Mouse (Mus musculus): ENCODE data around the gene Gabpb2. TPM values are rescaled to one million over a fixed set of nuclear protein-coding genes. Genes with fewer than 3 reads are reported as not detected.
"Not testable (repeated sequence)": the region's sequence is repeated elsewhere in the genome, so short reads cannot be mapped to it uniquely, and the experiment has no call there.

Gene Gabpb2
- total RNA-seq, 2 experiments from 2014 or later, result 10.9 to 11.7 TPM

DNA sequence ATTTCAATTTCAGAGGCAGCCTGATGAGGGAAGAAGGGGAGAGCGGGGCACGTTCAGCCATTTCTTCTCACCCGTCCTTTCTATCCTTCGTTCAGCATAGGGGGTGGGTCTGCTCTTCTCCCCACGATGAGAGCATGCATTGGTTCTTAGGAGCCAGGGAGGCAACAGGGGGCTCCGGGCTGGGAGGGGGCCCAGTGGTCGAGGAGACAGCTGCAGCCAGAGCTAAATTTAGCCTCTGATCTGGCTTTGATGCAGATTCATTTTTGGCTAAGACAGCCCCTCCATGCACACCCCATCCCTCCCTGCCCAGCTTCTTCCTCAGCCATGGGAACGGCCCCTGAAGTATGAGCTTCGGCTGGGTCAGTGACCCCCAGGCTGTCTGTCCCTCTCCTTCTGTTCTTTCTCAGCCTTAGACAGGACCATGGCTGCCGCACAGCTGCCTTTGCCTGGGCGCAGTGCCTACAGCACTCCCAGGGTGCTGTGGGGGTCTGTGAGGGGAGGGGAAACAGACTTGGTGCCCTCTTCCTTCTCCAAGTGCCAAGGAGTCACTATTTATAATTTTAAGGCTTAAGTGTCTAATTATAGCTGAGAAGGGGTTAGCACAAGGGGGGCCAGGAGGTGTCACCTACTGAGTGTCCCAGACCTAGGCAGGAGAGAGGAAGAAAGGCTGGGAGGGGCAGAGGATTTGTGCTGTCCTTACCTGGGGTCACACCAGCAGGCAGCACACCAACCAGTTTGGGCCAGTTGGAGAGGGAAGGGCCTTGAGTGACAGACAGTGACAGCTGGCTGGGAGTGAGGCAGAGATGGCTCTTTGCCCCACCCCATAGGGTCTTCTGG lies 54.1 kb downstream of the Gabpb2 start:
- DNase-seq, result no peak
- intact Hi-C loops (cut with DNase I), result no loop called here

DNA sequence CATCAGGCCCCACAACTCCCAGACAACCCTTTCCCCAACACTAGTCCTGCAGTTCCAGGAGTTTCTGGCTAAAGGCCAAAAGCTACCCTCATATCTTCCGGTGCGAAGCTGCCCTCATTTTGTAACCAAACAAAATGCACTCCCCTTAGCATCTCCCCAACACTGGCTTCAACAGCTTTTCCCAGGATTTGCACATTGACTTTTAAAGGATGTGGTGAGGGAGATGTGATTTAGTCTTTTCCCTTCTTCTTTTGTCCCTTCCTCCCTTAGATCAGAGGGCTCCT lies 55.4 kb downstream of the Gabpb2 start:
- no peak for DNase-seq
- intact Hi-C loops (cut with DNase I), result no loop called here

DNA sequence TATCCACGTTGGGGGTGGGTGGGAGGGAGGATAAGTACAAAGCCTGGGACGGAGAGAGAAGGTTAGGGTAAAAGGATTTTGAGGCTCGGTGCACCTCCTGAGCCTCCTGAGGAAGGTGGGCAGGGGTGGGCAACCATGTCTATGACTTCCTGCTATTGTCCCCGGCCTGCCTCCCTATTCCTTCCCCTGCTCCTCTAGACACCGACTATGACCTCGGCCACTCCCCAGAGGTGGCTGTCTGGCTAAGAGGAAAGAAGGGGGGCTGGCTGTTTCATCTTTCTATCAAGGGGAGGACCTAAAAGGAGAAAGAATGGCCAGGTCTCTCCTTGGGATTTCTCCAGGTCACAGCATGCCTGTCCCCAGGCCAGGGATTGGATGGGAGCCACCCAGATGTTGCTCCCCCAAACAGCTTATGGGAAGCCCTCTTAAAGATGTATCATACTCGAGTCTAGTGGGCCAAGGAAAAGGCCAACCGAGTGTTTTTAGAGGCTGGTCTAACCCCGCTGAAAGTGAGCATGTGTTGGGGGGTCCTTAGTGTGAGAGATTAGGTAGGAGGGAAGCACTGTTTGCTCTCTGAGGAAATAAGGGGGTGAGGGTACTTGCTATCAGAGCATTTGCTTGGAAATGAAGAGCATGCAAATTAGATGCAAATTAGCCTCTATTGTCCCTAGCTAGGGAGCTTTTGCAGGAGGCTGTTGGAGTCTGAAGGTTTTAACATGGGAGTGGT lies 55.9 kb downstream of the Gabpb2 start:
- DNase-seq, result no peak
- intact Hi-C loops (cut with DNase I), result no loop called here

GRCm38 (mm10) chr3:95161041-95161551 lies 56.6 kb downstream of the Gabpb2 start:
- intact Hi-C loops (cut with DNase I), result no loop called here
- no peak for DNase-seq

DNA sequence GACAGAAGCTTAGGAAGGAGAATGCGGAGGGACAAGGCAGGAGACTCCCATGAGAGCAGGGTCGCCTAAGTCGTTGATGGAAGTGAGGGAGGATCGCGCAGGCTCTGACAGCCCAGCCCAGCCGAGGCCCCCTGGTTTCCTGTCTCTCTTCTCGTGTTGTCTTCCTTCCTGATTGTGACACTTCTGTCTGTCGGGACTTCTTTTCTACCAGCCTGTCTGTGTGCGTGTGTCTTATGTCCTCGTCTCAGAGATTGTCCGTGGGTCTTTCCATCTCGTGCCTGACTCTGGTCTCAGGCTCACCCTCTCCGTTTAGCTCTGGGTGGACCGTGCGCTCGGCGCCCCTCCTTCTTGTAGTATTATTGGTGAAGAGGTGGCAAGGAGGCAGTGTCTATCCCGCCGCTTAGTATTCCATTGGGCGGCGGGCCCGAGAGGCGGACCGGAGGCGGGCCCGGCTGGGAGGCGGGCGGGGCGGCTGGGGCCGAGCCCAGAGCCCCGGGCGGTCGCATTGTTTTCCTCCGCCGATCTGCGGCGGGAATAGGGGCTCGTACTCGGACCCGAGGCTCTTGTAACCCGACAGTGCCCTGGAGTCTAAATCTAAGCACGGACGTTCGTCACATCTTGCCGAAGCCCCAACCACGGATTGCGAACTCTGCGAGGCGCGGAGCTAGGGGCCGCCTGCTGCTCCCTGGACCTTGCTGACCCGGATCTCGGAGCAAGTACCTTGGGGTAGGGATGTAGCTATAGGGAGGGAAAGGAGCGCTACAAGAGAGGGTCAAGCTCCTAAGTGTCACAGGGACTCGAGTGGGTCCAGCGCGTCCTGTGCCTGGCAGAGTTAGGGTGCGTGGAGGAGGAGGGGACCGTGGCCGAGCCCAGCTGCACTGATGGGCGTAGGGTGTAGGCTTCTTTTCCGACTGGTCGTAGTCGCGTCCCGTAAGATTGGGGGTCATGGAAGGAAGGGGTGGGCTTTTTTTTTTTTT lies 57.4 kb downstream of the Gabpb2 start, which contains the start of gene Sema6c:
Sema6c (plus strand) TSS at position 471 of the 977 bp plus-strand sequence.
- DNase-seq, result peak; percentile 88
- intact Hi-C loops (cut with DNase I), result loop anchor here (5.0 kb wide), 1 partner anchor 102 kb away; no protein-coding TSS in a partner anchor

- DNase-seq, result no peak
- intact Hi-C loops (cut with DNase I), result loop anchor here (5.0 kb wide), 1 partner anchor 103 kb away; no protein-coding TSS in a partner anchor
Observed at GRCm38 (mm10) chr3:95159511-95159986, 58.2 kb downstream of the Gabpb2 start.

DNA sequence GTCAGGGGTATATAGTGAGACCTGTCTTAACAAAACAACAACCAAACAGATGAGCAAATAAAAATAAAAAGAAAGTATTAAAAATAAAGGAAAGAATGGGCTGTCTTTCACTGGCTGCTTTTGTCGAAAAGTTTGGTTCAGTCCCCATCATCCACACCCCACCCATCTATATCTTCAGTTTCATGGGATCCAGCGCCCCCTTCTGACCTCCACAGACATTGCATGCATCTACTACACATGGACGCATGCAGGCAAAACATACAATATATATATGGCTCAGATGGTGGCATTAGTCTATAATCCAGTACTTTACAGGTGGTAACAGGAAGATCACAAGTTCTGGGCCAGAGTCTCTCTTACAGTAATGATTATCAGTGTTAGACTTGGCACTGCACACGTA lies 63.8 kb downstream of the Gabpb2 start:
- peak in 1 of 2 experiments; percentile 60 for DNase-seq
- intact Hi-C loops (cut with DNase I), result no loop called here

GRCm38 (mm10) chr3:95147924-95148323 lies 69.8 kb downstream of the Gabpb2 start:
- intact Hi-C loops (cut with DNase I), result no loop called here
- no peak for DNase-seq

DNA sequence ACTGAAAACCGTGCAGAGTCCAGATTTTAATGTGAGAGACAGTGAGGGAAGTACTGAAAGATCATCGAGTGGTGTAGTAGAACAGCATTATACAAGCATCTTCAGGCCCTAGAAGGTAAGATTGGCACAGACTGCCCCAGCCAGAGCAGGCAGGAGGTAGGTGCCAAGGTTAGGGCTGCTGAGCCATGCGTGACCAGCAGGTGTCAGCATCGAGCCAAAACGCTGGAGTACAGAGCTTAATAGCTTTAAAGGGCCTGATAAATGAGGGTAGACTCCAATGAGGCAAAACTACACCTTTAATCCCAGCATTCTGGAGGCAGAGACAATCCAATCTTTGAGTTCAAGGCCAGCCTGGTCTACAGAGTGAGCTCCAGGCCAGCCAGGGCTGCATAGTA lies 75.1 kb downstream of the Gabpb2 start:
- DNase-seq, result peak; percentile 90 to 95
- intact Hi-C loops (cut with DNase I), result loop anchor here (1.0 to 2.0 kb wide), 3 partner anchors 32 to 121 kb away; partner anchors contain the start of gene Gabpb2

DNA sequence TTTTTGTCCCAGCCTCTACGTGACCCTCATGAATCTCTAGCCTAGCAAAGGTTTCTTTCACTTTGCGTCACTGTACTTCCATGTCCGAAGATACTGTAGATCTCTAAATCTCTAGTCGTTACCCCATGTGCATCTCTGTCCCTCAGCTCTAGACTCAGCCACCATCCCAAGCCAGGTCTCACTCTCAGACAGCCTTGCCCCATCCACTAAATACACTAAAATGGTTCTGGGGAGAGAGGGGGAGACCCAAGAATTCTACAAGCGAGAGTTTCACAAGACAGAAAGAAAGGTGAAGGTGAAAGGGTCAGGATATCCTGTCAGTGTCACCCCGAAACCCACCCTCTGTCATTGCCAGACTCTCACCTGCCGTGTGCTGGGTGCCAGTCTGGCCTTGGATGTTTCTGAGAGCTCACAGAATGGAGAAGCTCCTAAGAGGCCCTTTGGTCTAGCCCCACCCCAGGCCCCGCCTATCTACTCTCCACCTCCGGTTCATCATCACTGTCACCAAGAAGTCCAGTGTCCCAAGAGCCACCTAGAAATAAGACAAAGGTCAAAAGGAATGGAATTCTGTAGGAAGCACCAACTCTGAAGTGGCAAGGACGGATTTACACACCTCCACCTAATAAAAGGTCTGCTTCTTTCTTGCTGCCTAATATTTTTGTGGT lies 75.6 kb downstream of the Gabpb2 start, which contains the start of gene Tnfaip8l2:
Tnfaip8l2 (minus strand) TSS at position 409 of the 665 bp plus-strand sequence.
- peak in 1 of 2 experiments; percentile 31 for DNase-seq
- intact Hi-C loops (cut with DNase I), result loop anchor here (1.0 to 2.0 kb wide), 3 partner anchors 32 to 121 kb away; partner anchors contain the start of gene Gabpb2

GRCm38 (mm10) chr3:95141474-95141873 lies 76.2 kb downstream of the Gabpb2 start:
- intact Hi-C loops (cut with DNase I), result no loop called here

DNA sequence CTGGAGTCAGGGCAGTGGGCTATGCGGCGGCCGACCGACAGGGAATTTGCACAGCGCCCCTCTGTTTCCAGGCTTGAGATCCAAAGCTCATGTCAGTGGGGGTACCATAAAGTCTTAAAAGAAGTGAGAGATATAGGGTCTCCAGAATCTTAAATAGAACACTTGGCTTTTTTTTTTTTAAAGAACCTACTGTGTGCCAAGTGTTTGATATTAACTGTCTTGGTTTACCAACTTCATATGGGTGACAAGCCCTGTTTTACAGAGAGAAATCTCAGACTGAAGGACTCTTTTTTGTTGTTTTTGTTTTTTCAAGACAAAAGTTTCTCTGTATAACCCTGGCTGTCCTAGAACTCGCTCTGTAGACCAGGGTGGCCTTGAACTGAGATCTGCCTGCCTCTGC lies 76.9 kb downstream of the Gabpb2 start:
- DNase-seq, result no peak
- intact Hi-C loops (cut with DNase I), result no loop called here

More at GRCm38 (mm10) chr3:95141474-95141873, 76.2 kb downstream of the Gabpb2 start:
- peak in 1 of 2 experiments; percentile 31 for DNase-seq

GRCm38 (mm10) chr3:95140289-95140595 lies 77.5 kb downstream of the Gabpb2 start:
- no peak for DNase-seq
- intact Hi-C loops (cut with DNase I), result no loop called here

DNA sequence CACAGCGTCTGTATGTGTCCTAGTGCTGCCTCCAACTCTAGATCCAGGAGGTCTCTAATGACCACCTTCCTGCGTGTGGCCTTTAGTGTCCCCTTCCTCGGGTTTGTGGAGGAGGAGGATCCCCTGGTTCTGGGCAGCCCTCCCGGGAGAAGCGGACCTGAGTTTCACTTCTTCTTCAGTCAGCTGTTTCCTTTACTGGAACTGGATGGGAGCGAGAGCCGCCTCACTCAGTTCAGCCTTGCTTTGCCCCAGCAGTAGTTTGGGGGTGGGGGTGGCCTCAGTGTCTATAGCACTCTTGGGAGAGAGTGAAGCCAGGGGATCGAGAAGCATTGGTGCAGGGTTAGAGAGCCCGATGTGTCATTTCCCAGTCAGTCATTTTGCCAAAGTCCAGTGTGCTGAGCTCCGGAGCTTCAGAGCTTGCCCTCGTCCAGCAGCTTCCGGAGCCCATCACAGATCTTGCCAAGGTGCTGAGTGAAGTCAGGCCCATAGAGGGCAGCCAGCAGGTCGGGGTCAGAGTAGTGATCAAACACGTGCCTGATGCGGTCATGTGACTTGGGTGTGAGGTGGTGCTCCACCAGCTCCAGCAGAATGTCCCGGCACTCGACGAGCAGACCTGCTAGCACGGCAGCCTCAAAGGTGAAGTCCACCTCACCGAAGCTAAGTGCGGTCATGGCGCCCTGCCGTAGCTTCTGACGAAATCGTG lies 78.0 kb downstream of the Gabpb2 start:
- intact Hi-C loops (cut with DNase I), result no loop called here
- DNase-seq, result peak in 1 of 2 experiments; percentile 24

DNA sequence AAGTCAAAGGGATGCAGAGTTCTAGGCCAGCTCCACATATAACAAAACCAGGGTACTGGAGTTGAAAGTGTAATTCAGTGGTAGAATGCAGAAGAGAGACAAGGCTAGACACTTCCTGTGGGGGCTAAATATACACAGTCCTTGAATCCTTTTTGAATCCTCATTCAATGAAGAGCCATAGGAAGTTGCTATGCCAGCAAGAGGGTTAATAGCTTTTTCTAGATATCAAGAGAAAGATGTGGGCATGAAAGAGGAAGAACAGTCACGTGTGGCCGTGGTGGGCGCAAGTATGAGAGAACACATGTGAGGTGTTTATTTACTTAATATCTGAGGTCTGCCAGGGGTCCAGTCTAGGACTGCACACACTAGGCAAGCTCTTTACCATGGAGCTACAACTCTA lies 81.4 kb downstream of the Gabpb2 start:
- DNase-seq, result no peak
- intact Hi-C loops (cut with DNase I), result no loop called here

DNA sequence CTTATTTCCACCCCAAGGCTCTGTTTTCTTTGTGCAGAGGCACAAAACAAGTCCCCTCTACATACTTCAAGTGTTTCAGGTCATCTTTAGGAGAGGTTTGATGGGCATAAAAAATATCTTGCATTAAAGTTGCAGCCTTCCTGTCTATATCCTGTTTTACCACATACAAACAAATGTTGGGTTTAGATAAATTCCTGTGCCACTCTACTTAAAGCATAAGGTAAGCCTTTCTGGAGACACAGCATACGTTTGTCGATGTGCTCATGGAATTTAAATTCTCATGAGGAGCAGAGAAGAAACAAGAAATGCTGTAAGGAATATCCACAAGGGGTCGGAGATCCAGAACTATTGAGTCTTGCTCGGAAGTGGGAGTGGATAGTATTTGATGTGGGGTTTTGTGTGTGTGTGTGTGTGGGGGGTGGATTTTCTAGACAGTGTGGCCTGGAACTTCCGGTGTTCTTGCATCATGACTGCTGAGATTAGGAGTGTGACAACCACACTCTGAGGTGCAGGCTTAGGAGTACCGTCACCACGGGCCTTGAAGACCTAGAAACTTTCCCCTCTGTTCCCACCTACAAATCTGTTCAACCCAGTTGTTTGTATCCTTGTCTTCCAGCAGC lies 82.2 kb downstream of the Gabpb2 start:
- no peak for DNase-seq
- intact Hi-C loops (cut with DNase I), result no loop called here

- intact Hi-C loops (cut with DNase I), result no loop called here
- peak; percentile 47 to 51 for DNase-seq
Observed at GRCm38 (mm10) chr3:95135023-95135422, 82.7 kb downstream of the Gabpb2 start.

GRCm38 (mm10) chr3:95134133-95134532 lies 83.6 kb downstream of the Gabpb2 start:
- intact Hi-C loops (cut with DNase I); DNase-seq: not testable (repeated sequence)

Measured in heart, postnatal 36 days (tissue).